Mouse (Mus musculus): ENCODE results near the gene Rad54l.

DNA sequence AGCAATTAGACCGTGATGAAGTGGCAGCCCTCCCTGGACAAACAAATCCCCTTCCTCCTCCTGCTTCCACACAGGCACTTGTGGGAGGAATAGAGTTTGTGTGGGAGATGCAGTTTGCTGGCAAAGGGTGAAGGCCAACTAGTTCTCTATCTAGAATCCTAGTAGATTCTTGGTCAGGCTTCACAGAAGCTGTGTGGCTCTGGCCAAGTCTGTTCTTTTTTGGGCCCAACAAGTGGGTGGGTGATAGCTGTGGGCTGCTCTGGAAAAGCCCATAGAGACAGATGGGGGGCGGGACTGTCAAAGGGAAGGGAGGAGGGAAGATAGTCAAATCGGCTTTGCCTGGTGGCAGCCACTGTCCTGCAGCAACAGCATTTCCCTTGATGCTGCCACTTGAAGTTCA is 37.3 kb upstream of the Rad54l start:
- TF ChIP-seq EP300 (IDR thresholded peaks at IDR 0.05; ENCODE audit: low read depth in 1 of 2, low read length in 2 of 2) = no peak
- no peak for TF ChIP-seq TAL1 (IDR thresholded peaks at IDR 0.05; ENCODE audit: low read length)
- TF ChIP-seq BHLHE40 (IDR thresholded peaks at IDR 0.05; ENCODE audit: borderline replicate concordance, low read depth, low read length) = no peak
- no peak for TF ChIP-seq CTCF (IDR thresholded peaks at IDR 0.05 in 2 of 3, conservative IDR thresholded peaks at IDR 0.05 in 1 of 3; ENCODE audit: control insufficient read depth in 1 of 3, insufficient read depth in 1 of 3, low read depth in 2 of 3, low read length in 3 of 3, poor library complexity in 1 of 3, severe bottlenecking in 1 of 3)
- no peak for TF ChIP-seq ZKSCAN1 (IDR thresholded peaks at IDR 0.05; ENCODE audit: low read depth, low read length)
- no peak for TF ChIP-seq ZNF384 (IDR thresholded peaks at IDR 0.05; ENCODE audit: low read depth, low read length)
- no peak for TF ChIP-seq POLR2A (IDR thresholded peaks at IDR 0.05; ENCODE audit: control insufficient read depth in 1 of 2, insufficient read depth in 1 of 2, low read depth in 1 of 2, low read length in 2 of 2, poor library complexity in 1 of 2)
- no peak for TF ChIP-seq ELF1 (IDR thresholded peaks at IDR 0.05; ENCODE audit: low read depth, low read length)

Measured in MEL (cell line).